Mouse (Mus musculus) embryonic facial prominence, embryonic 10.5 days (tissue): ENCODE results near the gene Hpgd. TPM values are rescaled to one million over a fixed set of nuclear protein-coding genes. Genes with fewer than 3 reads are reported as not detected.
"Not testable (repeated sequence)": the region's sequence is repeated elsewhere in the genome, so short reads cannot be mapped to it uniquely, and the experiment has no call there.

Source experiments
- DNase-seq: peaks from one replicate; pipeline ENCODE4 v3.0.0-alpha.2; 2017; ENCODE audit warnings: low spot score
- H3K27ac ChIP-seq: fragments of 300-500 bp; sonication (generic); replicated peaks from 2 replicates; pipeline ENCODE4 v1.5.1; 2016; ENCODE audit warnings: mild to moderate bottlenecking
- H3K27me3 ChIP-seq: fragments of 300-500 bp; sonication (generic); replicated peaks from 2 replicates; pipeline ENCODE4 v1.6.1; 2016; ENCODE audit warnings: low read depth, mild to moderate bottlenecking; ENCODE audit not compliant: poor library complexity, severe bottlenecking
- H3K36me3 ChIP-seq: fragments of 300-500 bp; sonication (generic); replicated peaks from 2 replicates; pipeline ENCODE4 v1.6.1; 2016; ENCODE audit warnings: mild to moderate bottlenecking, moderate library complexity
- H3K4me1 ChIP-seq: fragments of 300-500 bp; sonication (generic); 2 replicates; pipeline ENCODE4 v1.6.1; 2016
- H3K4me3 ChIP-seq: fragments of 300-500 bp; sonication (generic); 2 replicates; pipeline ENCODE4 v1.5.1; 2016; ENCODE audit warnings: mild to moderate bottlenecking, moderate library complexity
- H3K9me3 ChIP-seq: fragments of 300-500 bp; sonication (generic); 2 replicates; pipeline ENCODE4 v1.6.1; 2016; ENCODE audit warnings: mild to moderate bottlenecking
- WGBS: fragments of 180-500 bp; shearing (Covaris S2); methylation state at CpG from one replicate; pipeline ENCODE4 v1.1.7; 2016; 5-methylcytosine and 5-hydroxymethylcytosine counted together
- polyA plus RNA-seq: library from polyadenylated mRNA; unstranded; fragments of >200 nt; fragmentation: Nextera tagmentation; extraction: Ambion mirVana; gene quantifications from 2 replicates; pipeline ENCODE4 v1.2.1, GENCODE M21; 2016

Gene Hpgd
- polyA plus RNA-seq: 10.3 and 21.4 TPM in 2 replicates

DNA sequence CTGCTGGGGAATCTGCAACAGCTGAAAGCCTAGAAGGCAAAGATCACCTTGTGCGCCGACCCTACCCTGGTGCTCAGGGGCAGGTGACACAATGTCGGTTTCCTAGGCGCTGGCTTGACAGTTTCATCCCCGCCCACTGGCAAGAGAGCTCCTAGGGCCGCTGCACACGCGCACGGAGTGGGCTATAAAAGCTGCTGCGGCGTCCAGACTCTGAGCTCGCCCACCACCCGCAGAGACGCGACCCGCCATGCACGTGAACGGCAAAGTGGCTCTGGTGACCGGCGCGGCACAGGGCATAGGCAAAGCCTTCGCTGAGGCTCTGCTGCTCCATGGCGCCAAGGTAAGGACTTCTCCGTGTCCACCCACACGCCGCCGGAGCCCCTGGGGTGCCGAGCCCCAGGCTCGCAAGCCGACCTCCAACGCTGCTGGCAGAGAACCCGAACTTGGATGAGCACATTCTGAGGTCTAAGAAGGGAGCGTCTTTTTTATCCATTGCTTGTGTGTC is at the start of gene Hpgd:
Gene Hpgd, plus strand, starts transcription at position 213 of the 505 bp plus-strand sequence.
- Histone ChIP-seq H3K9me3 (no peaks in the 10 kb centered on the region), H3K4me1 (peaks cover 20% of the 10 kb centered on the region), H3K36me3 (no peaks in the 10 kb centered on the region), H3K27ac (peak within 1 kb of the TSS; percentile 75), H3K4me3 (peak within 1 kb of the TSS; percentile 69), H3K27me3 (peaks cover 46% of the 10 kb centered on the region)
- peak; percentile 73 for DNase-seq
- under 1% methylated on average over 33 of the region's 33 CpGs for WGBS

DNA sequence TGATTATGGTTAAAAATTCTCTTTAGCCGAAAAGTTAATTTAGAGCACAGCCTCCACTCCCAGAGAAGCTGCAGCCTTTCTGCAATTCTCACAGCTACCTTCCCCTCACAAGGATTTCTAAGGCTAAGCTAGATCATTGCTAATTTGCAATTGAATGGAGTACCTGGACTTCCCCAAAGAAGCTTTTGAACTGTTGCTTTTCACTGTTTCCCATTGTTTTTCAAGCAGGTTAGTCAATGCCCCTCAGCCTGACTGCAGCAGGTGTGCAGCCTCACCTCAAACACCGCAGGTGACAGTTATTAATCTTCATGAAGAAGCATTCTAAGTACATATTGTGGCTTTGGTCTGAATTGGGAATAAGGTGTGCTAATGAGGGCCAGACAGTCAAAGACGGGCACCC is 42.7 kb upstream of the Hpgd start:
- not testable (repeated sequence) for H3K27ac ChIP-seq, H3K9me3 ChIP-seq, H3K36me3 ChIP-seq, H3K4me1 ChIP-seq, DNase-seq, H3K27me3 ChIP-seq, H3K4me3 ChIP-seq
- 63% methylated on average over 3 of the region's 3 CpGs for WGBS

DNA sequence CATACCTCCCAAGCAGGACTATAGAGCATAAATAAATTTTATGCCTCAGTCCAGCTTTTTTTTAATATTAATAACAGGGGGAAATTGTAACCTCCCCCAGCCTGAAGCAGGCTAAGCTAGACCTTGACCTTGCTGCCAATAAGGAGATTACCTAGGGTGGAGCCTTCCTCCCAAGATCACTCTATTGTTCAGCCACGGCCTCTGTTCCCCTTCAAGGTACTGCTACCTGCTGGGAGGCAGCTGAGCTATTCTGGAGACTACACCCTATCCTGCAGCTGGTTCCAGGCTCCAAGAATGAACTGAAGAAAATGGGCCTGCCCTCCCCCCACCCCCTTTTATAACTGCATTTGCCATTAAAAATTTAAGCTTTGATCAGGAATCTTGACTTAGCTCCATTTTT is 42.1 kb upstream of the Hpgd start:
- no peaks in the 10 kb centered on the region for H3K27me3 ChIP-seq
- DNase-seq: no peak
- H3K9me3 ChIP-seq: no peaks in the 10 kb centered on the region
- H3K27ac ChIP-seq: no peak overlapping the region
- H3K4me1 ChIP-seq: no peaks in the 10 kb centered on the region
- WGBS: 50% methylated on average over 1 of the region's 1 CpGs
- H3K36me3 ChIP-seq: no peaks in the 10 kb centered on the region
- H3K4me3 ChIP-seq: no peak overlapping the region

DNA sequence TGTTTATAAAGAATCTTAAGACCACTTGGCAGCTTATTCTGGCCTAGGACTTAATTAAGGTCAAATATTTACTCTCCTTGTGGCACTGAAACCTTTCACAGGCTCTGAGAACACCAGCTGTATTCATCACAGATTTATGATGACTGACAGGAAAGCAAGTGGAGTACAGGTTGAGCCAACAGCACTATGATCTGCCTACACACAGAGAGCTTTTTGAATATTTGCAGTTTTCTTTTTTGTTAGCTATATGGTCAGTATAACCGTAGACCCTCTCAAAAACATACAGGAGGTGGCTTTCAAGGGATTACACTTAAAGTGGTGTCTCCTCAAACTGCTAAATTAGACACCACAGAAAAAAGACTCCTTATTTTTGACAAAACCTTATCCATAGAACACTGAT is 33.2 kb upstream of the Hpgd start:
- no peaks in the 10 kb centered on the region for H3K36me3 ChIP-seq
- WGBS: 87% methylated on average over 1 of the region's 1 CpGs
- no peak overlapping the region for H3K4me3 ChIP-seq
- no peak for DNase-seq
- no peaks in the 10 kb centered on the region for H3K27me3 ChIP-seq
- no peak overlapping the region for H3K27ac ChIP-seq
- no peaks in the 10 kb centered on the region for H3K9me3 ChIP-seq
- H3K4me1 ChIP-seq: no peaks in the 10 kb centered on the region

DNA sequence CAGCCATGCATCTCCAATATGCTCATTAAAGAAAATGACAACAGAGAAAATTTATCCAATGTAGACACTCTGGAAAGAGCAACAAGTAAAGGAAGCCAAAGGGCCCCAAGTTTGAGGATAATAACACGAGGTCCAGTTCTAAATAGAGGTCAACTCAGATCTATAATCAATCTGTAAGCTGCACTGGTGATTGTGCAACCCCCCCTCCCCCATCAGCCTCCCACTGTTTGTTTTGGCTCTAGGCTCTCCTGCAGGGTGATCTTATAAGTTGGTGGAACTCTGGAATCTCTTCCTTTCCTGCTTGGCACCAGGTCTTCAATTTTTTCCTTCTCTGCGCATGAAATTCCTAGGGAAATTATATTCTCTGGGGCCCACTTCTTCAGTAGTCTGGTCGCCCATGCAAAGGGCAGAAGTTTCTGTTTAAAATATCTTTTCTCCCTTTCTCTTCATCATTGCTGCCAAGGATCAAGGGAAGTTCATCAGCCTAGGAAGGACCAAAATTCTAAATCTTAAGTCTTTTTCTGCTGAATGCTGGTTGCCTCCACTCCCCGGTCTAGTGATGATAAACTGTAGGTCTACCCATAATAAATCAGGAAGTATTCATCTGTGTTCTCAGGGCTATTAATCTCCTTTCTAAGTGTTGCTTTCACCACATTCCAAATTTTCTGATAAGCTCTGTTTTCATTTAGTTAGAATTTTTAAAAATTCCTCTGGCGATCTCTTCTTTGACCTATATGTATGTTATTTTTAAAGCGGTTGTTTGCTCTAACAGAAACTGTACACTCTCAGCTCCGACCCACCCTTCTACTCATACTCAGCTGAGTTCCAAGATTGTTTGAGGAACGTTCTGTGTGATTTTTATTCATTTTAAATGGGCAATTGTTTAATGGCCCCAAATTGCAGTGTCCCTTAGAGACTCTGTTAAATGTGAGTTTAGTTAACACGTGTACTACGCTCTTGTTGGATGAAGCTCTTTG is 24.4 kb upstream of the Hpgd start:
- no peaks in the 10 kb centered on the region for H3K9me3 ChIP-seq
- no peak for DNase-seq
- H3K4me1 ChIP-seq: peaks cover 7% of the 10 kb centered on the region
- H3K4me3 ChIP-seq: no peak overlapping the region
- H3K27me3 ChIP-seq: no peaks in the 10 kb centered on the region
- no peak overlapping the region for H3K27ac ChIP-seq
- H3K36me3 ChIP-seq: no peaks in the 10 kb centered on the region
- WGBS: 75% methylated on average over 10 of the region's 10 CpGs

DNA sequence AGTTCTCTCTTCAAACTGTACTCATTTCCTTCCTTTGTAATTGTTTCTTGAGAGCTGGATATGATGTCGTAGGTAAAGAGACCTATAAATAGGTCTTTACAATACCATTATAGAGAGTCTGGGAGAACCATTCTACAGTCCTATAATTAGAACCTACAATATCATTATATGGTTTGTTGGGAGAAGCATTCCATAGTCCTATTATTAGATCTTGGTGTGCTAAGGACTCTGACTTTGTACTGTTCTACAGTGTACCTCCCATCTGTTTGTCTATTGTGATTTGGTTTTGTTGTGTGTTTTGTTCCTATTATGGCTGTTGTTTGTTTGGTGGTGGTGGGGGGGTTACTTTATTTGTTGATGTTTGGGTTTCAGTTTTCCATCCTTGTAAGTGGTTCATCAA is 21.5 kb upstream of the Hpgd start:
- WGBS: 63% methylated on average over 1 of the region's 1 CpGs
- no peak for DNase-seq
- Histone ChIP-seq H3K27ac (no peak overlapping the region), H3K27me3 (no peaks in the 10 kb centered on the region), H3K4me1 (peaks cover 3% of the 10 kb centered on the region; the same call in 1 of the 2 replicates), H3K36me3 (no peaks in the 10 kb centered on the region), H3K9me3 (no peaks in the 10 kb centered on the region), H3K4me3 (no peak overlapping the region)

DNA sequence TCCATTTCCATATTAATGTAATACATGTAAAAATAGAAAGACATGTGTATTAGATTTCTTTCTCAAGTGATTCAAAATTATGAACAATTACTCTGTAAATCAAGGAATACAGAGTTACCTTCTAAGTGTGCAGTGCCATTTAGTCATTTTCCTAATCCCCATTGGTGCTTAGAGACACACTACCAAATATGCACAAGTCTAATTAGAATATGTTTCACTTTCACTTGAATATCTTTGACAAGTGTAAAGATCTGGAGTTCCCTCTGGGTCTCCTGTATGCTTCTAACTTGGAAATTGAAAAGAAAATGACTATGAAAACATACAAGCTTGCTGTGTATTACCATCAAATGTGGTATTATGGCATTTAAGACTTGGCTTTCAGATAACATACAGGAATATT is 19.1 kb upstream of the Hpgd start:
- no peaks in the 10 kb centered on the region for H3K9me3 ChIP-seq
- H3K27me3 ChIP-seq: no peaks in the 10 kb centered on the region
- no peaks in the 10 kb centered on the region for H3K4me1 ChIP-seq
- H3K4me3 ChIP-seq: no peak overlapping the region
- no peaks in the 10 kb centered on the region for H3K36me3 ChIP-seq
- no peak for DNase-seq
- no peak overlapping the region for H3K27ac ChIP-seq

DNA sequence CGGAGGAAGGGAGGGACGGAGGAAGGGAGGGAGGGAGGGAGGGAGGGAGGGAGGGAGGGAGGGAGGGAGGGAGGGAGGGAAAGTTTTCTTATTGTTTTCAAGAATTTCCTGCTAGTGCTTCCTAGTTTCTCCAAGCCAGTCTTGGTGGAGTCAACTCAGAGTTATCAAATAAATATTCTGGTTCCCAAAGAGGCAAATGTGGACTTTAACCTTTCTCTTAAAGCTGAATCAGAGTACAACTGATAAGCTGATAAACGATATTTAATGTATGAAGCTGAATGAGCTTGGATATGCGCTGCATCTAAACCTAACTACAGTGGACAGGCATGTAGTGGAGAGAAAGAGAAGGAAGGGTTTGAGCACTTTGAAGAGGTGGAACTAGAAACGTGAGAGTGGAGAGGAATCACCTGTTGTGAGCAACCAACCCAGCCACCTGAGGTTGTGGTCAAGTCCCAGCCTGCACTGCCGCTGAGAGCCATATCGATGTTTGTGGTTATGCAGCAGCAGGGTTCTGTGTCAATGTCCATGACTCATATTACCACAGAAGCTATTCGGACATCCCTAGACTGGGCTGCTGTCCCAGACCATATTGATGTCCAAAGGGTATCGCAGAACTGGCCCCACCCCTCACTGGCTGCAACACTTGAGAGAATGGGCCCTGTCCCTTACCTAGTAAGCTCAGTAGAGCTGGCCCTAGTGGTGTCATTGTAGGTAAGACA is 16.4 kb upstream of the Hpgd start:
- no peak overlapping the region for H3K27ac ChIP-seq
- H3K27me3 ChIP-seq: no peaks in the 10 kb centered on the region
- no peak for DNase-seq
- 80% methylated on average over 8 of the region's 9 CpGs for WGBS
- no peak overlapping the region for H3K4me3 ChIP-seq
- no peaks in the 10 kb centered on the region for H3K36me3 ChIP-seq
- no peaks in the 10 kb centered on the region for H3K9me3 ChIP-seq
- H3K4me1 ChIP-seq: no peaks in the 10 kb centered on the region

DNA sequence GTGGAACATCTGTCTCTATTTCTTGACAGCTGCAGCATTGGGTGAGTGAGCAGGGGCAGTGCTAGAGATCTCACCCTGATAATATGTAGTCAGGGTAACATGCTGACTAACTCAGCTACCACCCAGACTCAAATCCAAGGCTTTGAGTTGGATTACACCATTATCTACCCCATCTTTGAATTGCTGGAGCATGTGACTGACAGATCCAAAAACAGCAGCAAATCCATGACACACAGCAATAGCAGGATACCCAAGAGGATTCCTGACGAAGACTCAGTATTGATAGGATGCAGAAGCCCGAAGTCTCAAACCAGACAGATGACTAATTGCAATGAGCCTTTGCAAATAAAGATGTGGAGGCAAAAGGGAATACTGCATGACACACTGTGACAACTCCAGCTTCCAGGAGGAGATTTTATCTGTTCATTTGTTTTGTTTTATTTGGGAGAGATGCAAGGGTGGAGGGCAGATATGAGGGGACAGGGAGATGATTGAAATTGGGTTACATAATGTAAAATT is 15.8 kb upstream of the Hpgd start:
- no peaks in the 10 kb centered on the region for H3K36me3 ChIP-seq
- H3K9me3 ChIP-seq: no peaks in the 10 kb centered on the region
- H3K4me1 ChIP-seq: no peaks in the 10 kb centered on the region
- no peak for DNase-seq
- H3K4me3 ChIP-seq: no peak overlapping the region
- H3K27ac ChIP-seq: no peak overlapping the region
- H3K27me3 ChIP-seq: no peaks in the 10 kb centered on the region
- WGBS: 76% methylated on average over 2 of the region's 2 CpGs

DNA sequence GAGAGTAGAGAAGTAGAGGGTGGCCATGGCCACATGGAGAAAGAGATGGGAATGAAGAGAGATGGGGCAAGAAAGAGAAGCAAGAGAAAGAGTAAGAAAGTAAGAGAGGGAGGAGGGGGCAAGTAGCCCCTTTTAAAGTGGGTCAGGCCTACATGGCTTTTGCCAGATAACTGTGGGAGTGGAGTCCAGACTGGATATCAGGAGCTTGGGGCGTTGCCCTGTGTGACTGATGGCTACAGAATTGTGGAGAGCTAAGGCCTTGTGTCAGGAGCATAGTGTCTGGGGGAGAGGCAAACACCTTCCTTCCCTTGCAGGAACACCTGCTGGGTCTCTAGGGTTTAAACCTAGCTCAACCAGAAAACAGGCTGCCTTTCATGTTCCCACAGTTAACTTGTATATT is 10.4 kb upstream of the Hpgd start:
- DNase-seq: no peak
- Histone ChIP-seq H3K4me1 (peaks cover 15% of the 10 kb centered on the region), H3K36me3 (no peaks in the 10 kb centered on the region), H3K27me3 (no peaks in the 10 kb centered on the region), H3K27ac (no peak overlapping the region), H3K9me3 (no peaks in the 10 kb centered on the region), H3K4me3 (no peak overlapping the region)
- WGBS: 82% methylated on average over 1 of the region's 1 CpGs

DNA sequence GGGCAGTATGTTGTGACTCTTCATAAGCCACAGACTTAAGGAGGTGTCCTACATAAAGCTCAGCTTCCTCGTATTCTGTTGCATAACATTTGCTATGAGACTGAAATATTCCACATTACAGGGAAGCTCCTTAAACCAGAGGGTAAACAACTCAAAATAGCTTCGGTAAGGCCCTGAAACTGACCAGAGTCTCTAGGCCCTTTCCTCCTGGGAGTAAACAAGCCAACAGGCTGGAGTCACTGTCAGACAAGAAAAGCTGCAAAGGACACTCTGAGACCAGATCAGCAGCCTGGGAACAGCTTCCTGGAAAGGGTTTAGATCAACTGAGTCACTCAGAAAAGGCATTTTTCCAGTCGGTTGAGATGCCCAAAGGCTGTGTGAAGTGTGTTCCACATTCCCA is 9.4 kb upstream of the Hpgd start:
- no peak for DNase-seq
- H3K27ac ChIP-seq: no peak overlapping the region
- H3K36me3 ChIP-seq: no peaks in the 10 kb centered on the region
- peaks cover 15% of the 10 kb centered on the region for H3K4me1 ChIP-seq
- 38% methylated on average over 3 of the region's 3 CpGs for WGBS
- H3K27me3 ChIP-seq: no peaks in the 10 kb centered on the region
- no peak overlapping the region for H3K4me3 ChIP-seq
- H3K9me3 ChIP-seq: no peaks in the 10 kb centered on the region

DNA sequence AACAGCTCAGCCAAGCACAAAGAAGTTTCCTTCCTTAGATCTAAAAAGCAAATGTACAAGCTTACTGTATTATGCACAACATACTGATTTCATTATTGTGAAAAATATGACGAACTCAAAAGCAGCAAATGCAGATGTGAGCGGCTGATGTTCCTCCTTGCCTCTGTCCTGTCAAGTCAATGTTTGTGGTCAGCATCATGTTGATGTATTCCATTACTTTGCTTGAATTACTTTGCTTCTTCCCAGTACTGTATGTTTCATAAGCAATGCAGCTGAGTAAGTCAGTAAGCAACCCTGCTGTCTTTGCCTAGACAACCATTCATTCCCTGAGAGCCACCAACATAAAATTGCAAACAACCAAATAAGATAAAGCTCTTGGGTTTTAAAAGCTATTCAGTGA is 7.7 kb upstream of the Hpgd start:
- 88% methylated on average over 2 of the region's 2 CpGs for WGBS
- no peak for DNase-seq
- H3K9me3 ChIP-seq: no peaks in the 10 kb centered on the region

More for the DNA sequence above, 7.7 kb upstream of the Hpgd start:
- Histone ChIP-seq H3K4me1 (peaks cover 15% of the 10 kb centered on the region), H3K4me3 (no peak overlapping the region), H3K27ac (no peak overlapping the region), H3K27me3 (peaks cover 1% of the 10 kb centered on the region; the same call in 1 of the 2 replicates), H3K36me3 (no peaks in the 10 kb centered on the region)
